ENCODE assay signal across 8 mouse cellular contexts in the genomic region with DNA sequence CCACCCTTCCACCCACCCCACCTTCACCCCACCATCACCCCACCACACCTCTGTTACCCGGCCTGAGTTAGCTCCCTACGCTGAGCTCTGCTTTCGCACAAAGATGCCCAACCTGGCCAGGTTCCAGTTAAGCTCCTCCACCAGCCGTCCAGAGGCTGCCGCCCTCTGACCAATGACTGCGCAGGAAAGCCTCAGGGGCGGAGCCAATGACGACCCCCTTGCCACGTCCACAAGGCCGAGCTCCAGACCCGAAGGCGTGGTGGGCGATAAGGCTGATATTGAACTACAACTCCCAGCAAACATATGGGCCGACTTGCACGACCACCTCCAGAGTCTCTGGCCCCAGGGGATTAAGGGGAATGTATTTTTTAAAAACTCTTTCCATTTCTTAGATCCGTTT. TPM values are rescaled to one million over a fixed set of nuclear protein-coding genes. Genes with fewer than 3 reads are reported as not detected.
DNase-seq lines count a peak whose midpoint lies in the region; ATAC-seq and TF ChIP-seq lines count a peak whose summit lies in the region.

A gene (minus strand): TSS at position 174 of the 400 bp plus-strand sequence.

- intact Hi-C loops in gastrocnemius, postnatal 36 days (cut with DNase I) = no loop called here

- TF ChIP-seq EP300 in liver, embryonic 14.5 days (IDR thresholded peaks at IDR 0.05; ENCODE audit: low read depth) = no peak

- H3K27ac ChIP-seq in cortical plate, adult 2 months (ENCODE audit: insufficient read depth, low read length) = no peak within 1 kb of the TSS
- no peak within 1 kb of the TSS for H3K27ac ChIP-seq in liver, embryonic 14.5 days
- 0 out of 2 replicates have a peak within 1 kb of the TSS, but pooled peaks have one; percentile 23 for H3K27ac ChIP-seq in neural tube, embryonic 11.5 days (ENCODE audit: low read depth, low read length)

- peak; percentile 69 for DNase-seq in right cerebral cortex, postnatal 4 days
- DNase-seq in right cerebral cortex, adult 2 months (ENCODE audit: low spot score in 2 of 2) = no peak
- DNase-seq in gastrocnemius, postnatal 36 days = peak; percentile 75 to 83
- peak; percentile 90 for DNase-seq in hindlimb bud, embryonic 11.5 days (ENCODE audit: extremely low spot score, low read depth, low spot score)
- peak; percentile 56 to 66 (median 60) for DNase-seq in liver, embryonic 14.5 days (ENCODE audit: low read depth in 3 of 3, low spot score in 3 of 3)
- DNase-seq in neural tube, embryonic 11.5 days (ENCODE audit: low spot score) = peak; percentile 93
- no peak for DNase-seq in thymus, adult 18-20 months

- no peak for TF ChIP-seq POLR2A in cortical plate, adult 2 months (IDR thresholded peaks at IDR 0.05; ENCODE audit: extremely low read depth, insufficient read depth, low read length)

- H3K4me2 ChIP-seq in liver, embryonic 14.5 days (ENCODE audit: low read depth) = peak within 1 kb of the TSS; percentile 78
- peak within 1 kb of the TSS; percentile 60 for H3K4me2 ChIP-seq in neural tube, embryonic 11.5 days (ENCODE audit: low read depth)

- peak within 1 kb of the TSS; percentile 15 for H3K9ac ChIP-seq in liver, embryonic 14.5 days (replicated peaks)
- H3K9ac ChIP-seq in neural tube, embryonic 11.5 days (ENCODE audit: low read length) = peak within 1 kb of the TSS; percentile 55

- TF ChIP-seq CTCF in cortical plate, adult 2 months (IDR thresholded peaks at IDR 0.05; ENCODE audit: extremely low read depth, insufficient read depth, low read length) = no peak
- no peak for TF ChIP-seq CTCF in liver, embryonic 14.5 days (IDR thresholded peaks at IDR 0.05; ENCODE audit: low read depth)

- H3K4me1 ChIP-seq in cortical plate, adult 2 months (ENCODE audit: control insufficient read depth, insufficient read depth, low read length) = no peaks in the 10 kb centered on the region; the same call in 1 of the 2 replicates
- peaks cover 9 to 21% of the 10 kb centered on the region in 2 experiments; a peak in 3 of 4 replicates for H3K4me1 ChIP-seq in liver, embryonic 14.5 days (replicated peaks; ENCODE audit: control insufficient read depth in 2 of 2, insufficient read depth in 2 of 2, low read length in 1 of 2)
- 0 out of 2 replicates have a peak, but pooled peaks cover 2% of the 10 kb centered on the region for H3K4me1 ChIP-seq in neural tube, embryonic 11.5 days (ENCODE audit: control insufficient read depth, insufficient read depth, low read length)

- no peaks in the 10 kb centered on the region for H3K27me3 ChIP-seq in liver, embryonic 14.5 days (ENCODE audit: control insufficient read depth, insufficient read depth, low read length)
- H3K27me3 ChIP-seq in neural tube, embryonic 11.5 days (ENCODE audit: control insufficient read depth, insufficient read depth, low read length) = no peaks in the 10 kb centered on the region

- no peaks in the 10 kb centered on the region for H3K9me3 ChIP-seq in liver, embryonic 14.5 days (ENCODE audit: control insufficient read depth, low read length)
- H3K9me3 ChIP-seq in neural tube, embryonic 11.5 days (ENCODE audit: control insufficient read depth, low read length) = no peaks in the 10 kb centered on the region

- peak within 1 kb of the TSS; percentile 8; the same call in 1 of the 2 replicates for H3K4me3 ChIP-seq in cortical plate, adult 2 months (ENCODE audit: insufficient read depth, low read length)
- H3K4me3 ChIP-seq in liver, embryonic 14.5 days (ENCODE audit: insufficient read depth in 1 of 2, low read depth in 2 of 2, low read length in 2 of 2) = peak within 1 kb of the TSS; percentile 45 to 59
- peak within 1 kb of the TSS; percentile 49 for H3K4me3 ChIP-seq in neural tube, embryonic 11.5 days (ENCODE audit: low read depth, low read length)

- under 1% methylated on average over 16 of the region's 16 CpGs for WGBS in liver, embryonic 14.5 days (ENCODE audit: insufficient replicate concordance)
- WGBS in neural tube, embryonic 11.5 days = under 1% methylated on average over 16 of the region's 16 CpGs

- no peaks in the 10 kb centered on the region for H3K36me3 ChIP-seq in liver, embryonic 14.5 days (replicated peaks; ENCODE audit: control insufficient read depth, insufficient read depth, low read depth)
- H3K36me3 ChIP-seq in neural tube, embryonic 11.5 days (ENCODE audit: control insufficient read depth, insufficient read depth, low read length) = no peaks in the 10 kb centered on the region; the same call in 1 of the 2 replicates

- ATAC-seq in liver, embryonic 14.5 days (ENCODE audit: insufficient read depth) = peak; percentile 81
- ATAC-seq in neural tube, embryonic 11.5 days (ENCODE audit: insufficient read depth, low FRiP score, low TSS enrichment) = peak; percentile 90

RNA-seq across cellular contexts. Expression of the gene that starts here (rescaled TPM):
- 12.8 and 13.1 TPM in 2 replicates for polyA plus RNA-seq in cortical plate, adult 2 months (2012; rRNA removed)
- 10 to 100 TPM; 17.3 to 20.9 TPM for total RNA-seq in gastrocnemius, postnatal 36 days (2021)
- polyA plus RNA-seq in liver, embryonic 14.5 days (2012; rRNA removed) = 20.1 and 20.6 TPM in 2 replicates
- polyA plus RNA-seq in liver, embryonic 14.5 days (2014; fragmentation: Nextera tagmentation; extraction: Ambion mirVana) = 19.2 and 21.5 TPM in 2 replicates
- 142 and 151 TPM in 2 replicates for polyA plus RNA-seq in neural tube, embryonic 11.5 days (2014; fragmentation: Nextera tagmentation; extraction: Ambion mirVana)

Comparison
In these comparisons a context has a peak if more than half of its experiments do, and no peak if none do; other contexts are left out.
1. DNase-seq: peak in right cerebral cortex, postnatal 4 days (single experiment), gastrocnemius, postnatal 36 days (2 of 2), hindlimb bud, embryonic 11.5 days (single experiment), liver, embryonic 14.5 days (3 of 3) and neural tube, embryonic 11.5 days (single experiment); none in right cerebral cortex, adult 2 months (0 of 2) and thymus, adult 18-20 months (0 of 2).
2. Peak in every context shown above with its lines, with median percentiles within 50 percentile points of each other: H3K4me3 ChIP-seq.